Mouse (Mus musculus) lung, postnatal 36 days (tissue): ENCODE measurements at regions not wholly inside any gene's neighbourhood (a gene's known extent, or its start where the extent isn't known, plus 50 kb on each side); places are given as distances from the start of the nearest gene placed in this dataset.

Source experiments
- DNase-seq: peaks from one replicate; pipeline ENCODE4 v3.0.0; 2022; ENCODE audit warnings: mixed read lengths

GRCm38 (mm10) chr1:76362106-76362505, 816.0 kb downstream of the Slc4a3 start:
- no peak for DNase-seq

DNA sequence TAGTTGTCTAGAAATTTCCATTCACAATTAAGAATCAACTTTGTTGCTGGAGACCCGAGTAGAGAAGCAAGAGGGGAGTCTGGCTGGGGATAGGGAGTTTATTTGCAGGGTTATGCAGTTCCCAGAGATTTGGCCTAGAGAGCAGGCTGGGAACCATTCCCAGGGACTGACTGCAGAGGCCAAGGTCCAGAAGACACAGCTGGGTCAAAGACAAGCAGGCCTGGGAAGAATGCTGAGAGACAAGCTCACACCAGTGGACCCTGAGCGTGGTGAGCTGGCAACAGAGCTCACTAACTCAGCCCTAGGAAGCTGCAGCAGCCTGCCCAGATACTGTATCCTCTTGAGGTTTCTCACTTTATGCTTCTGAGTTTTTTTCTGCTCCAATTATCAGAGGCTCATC, 827.9 kb downstream of the Slc4a3 start:
- peak; percentile 15 for DNase-seq

DNA sequence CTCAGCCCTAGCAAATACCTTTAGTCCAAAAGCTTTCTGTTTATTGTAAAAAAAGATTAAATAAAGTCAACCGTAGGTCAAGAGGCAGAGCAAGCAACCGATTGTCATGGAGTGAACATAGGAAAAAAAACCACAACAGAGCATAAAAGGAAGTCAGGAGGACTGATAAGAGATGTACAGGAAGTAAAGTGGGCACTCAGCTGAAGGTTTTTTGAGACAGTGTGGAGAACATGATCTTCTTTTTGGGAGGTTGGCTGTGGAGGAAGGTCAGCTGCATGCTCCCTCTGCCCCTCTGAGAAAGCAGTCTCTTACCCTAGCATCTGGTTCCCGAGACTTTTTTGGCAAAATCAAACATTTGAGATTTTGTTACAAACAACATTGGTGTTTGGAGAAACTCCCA, 832.1 kb downstream of the Slc4a3 start:
- no peak for DNase-seq

GRCm38 (mm10) chr1:76392536-76392935, 846.5 kb downstream of the Slc4a3 start:
- no peak for DNase-seq

- DNase-seq, result peak; percentile 8
Observed at GRCm38 (mm10) chr1:76394038-76394437, 848.0 kb downstream of the Slc4a3 start.

- DNase-seq, result no peak
Observed at GRCm38 (mm10) chr1:76402854-76403253, 856.8 kb downstream of the Slc4a3 start.

- no peak for DNase-seq
Observed at GRCm38 (mm10) chr1:76404003-76404402, 857.9 kb downstream of the Slc4a3 start.

- DNase-seq, result no peak
Observed at GRCm38 (mm10) chr1:76410813-76411212, 864.7 kb downstream of the Slc4a3 start.

DNA sequence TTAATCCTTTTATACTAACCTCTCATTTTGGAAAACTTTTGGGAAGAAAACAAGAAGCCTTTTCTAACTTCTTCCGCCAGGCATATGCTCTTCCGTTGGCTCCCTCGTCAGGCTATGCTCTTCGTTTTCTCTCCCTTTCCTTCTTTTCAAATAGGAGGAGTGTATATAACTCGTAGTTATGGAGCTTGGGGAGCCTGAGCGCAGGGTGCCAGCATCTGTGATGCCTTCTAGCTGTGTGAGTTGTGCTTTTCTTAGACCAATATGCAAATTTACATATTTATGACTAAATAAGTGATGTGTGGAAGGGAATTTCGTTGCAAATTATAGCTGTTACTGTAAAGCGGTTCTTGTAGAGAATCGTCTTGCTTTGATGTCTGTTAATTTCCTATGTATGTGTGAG, 874.5 kb downstream of the Slc4a3 start:
- no peak for DNase-seq

GRCm38 (mm10) chr1:76427439-76427838, 881.4 kb downstream of the Slc4a3 start:
- DNase-seq, result no peak

GRCm38 (mm10) chr1:76430041-76430610, 884.1 kb downstream of the Slc4a3 start:
- DNase-seq, result no peak

- no peak for DNase-seq
Observed at GRCm38 (mm10) chr1:76433481-76433941, 887.4 kb downstream of the Slc4a3 start.

DNA sequence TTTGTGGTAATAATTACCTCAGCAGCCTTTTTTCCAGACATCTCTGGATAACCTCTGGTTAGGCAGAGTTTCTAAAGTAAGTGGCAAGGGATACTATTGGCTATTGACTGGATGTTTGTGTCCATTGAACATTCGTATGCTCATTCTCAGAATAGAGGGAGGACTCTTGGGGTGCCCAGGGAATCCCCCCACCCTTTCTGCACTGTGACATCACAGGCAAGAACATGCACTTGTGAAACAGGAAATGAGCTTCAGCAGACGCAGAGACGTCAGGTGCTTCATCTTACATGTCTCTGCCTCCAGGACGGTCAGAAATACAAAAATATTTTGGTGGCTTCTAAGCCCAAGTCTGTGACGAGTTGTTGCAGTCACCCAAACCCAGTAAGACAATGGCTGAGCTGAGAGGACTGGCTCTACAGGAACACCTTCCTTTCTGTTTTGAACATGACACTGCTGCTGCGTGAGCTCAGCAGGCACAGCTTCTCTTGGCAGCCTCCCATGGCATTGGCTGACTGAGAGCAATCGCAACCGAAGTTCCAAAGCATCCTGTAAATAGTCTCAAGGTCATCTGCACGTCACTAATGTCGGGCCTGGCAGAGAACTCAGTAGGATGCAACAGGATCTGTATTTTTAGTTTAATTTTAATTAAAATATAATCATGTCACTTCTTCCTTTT, 904.6 kb downstream of the Slc4a3 start:
- no peak for DNase-seq

- no peak for DNase-seq
Observed at GRCm38 (mm10) chr1:76453160-76453710, 907.2 kb downstream of the Slc4a3 start.

- no peak for DNase-seq
Observed at GRCm38 (mm10) chr1:76466562-76466961, 920.5 kb downstream of the Slc4a3 start.

DNA sequence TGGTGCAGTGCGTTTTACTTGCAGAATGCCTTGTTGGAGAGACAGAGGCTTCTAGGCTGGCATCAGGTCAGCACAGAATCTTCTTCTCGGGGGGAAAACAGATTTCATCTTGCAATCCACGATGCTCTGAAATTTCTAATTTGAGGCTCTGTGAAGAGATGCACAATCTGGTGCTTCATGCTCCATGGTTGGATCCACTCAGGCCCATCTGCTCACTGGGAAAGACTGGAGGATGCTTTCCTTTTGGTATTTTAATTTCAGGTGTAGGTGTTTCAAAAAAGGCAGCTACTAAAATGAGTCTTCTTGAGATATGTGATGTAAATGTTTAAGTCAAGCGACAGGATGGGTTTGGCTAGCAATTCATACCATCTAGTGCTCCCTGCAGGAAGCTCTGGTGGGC, 938.1 kb downstream of the Slc4a3 start:
- DNase-seq, result no peak

GRCm38 (mm10) chr1:76487481-76487880, 941.4 kb downstream of the Slc4a3 start:
- DNase-seq, result no peak

GRCm38 (mm10) chr1:76489681-76490492, 943.8 kb downstream of the Slc4a3 start:
- DNase-seq, result no peak

GRCm38 (mm10) chr1:76490719-76491118, 944.7 kb downstream of the Slc4a3 start:
- DNase-seq, result no peak

DNA sequence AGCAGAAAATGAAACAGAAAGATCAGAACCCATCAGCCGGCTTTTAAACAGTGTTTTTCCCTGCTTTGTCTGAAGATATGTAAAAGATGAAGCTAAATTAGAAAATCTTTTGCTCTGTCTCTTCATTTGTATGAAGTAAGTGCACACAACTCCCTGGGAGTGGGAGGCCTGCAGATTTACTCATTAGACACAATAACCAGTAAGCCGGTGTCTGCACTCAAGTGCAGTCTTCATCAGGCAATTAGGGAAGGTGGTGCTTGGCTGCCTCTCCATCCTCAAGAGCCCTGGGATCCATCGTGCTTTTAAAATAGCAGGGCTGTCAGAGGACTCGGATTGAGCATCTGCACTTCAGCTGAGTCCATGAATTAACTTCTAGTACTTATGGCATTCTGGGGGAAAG, 945.1 kb downstream of the Slc4a3 start:
- no peak for DNase-seq

GRCm38 (mm10) chr1:76505150-76505549, 959.1 kb downstream of the Slc4a3 start:
- DNase-seq, result no peak

- no peak for DNase-seq
Observed at GRCm38 (mm10) chr1:76508821-76509220, 962.8 kb downstream of the Slc4a3 start.

- no peak for DNase-seq
Observed at GRCm38 (mm10) chr1:76509486-76509885, 963.4 kb downstream of the Slc4a3 start.

DNA sequence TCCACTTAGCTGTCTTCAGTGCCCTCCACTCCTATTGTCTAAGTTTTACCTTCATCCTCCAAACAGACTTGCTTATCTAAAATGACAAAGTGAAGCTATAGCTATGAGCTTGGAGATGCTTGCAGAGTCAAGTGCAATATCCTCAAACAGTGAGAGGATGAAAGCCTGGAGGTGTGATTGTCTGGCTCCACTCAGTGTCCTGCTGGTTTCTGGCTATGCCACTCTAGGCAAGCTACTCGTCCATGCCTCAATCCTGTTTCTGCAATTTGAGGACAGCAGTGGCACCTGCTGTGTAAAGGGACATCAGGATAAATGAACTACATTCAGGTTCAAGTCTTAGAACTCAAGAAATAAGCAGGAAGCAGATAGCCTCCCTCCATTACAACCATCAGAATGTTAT, 966.1 kb downstream of the Slc4a3 start:
- no peak for DNase-seq
